ENCODE assay signal across 8 mouse cellular contexts in genomic region chr4:98722454-98722853, GRCm38 (mm10). TPM values are rescaled to one million over a fixed set of nuclear protein-coding genes. Genes with fewer than 3 reads are reported as not detected.
DNase-seq lines count a peak whose midpoint lies in the region; ATAC-seq and TF ChIP-seq lines count a peak whose summit lies in the region.

No protein-coding gene starts in this region.

- H3K9ac ChIP-seq in heart, postnatal 0 days (replicated peaks; ENCODE audit: low read depth, low read length): no peak overlapping the region

- no peak overlapping the region for H3K27ac ChIP-seq in heart, postnatal 0 days (ENCODE audit: low read depth)
- no peak overlapping the region for H3K27ac ChIP-seq in embryonic facial prominence, embryonic 10.5 days (replicated peaks)

- peak; percentile 49 for DNase-seq in heart, postnatal 0 days (ENCODE audit: low spot score)
- no peak for DNase-seq in heart, adult 11 months
- peak; percentile 66 to 69 for DNase-seq in adrenal gland, postnatal 36 days
- peak; percentile 83 for DNase-seq in embryonic facial prominence, embryonic 10.5 days (ENCODE audit: low spot score)
- peak; percentile 27 for DNase-seq in left cerebral cortex, adult 11 months (ENCODE audit: low spot score)
- peak; percentile 82 for DNase-seq in mesoderm, embryonic 11.5 days (ENCODE audit: low read depth, low spot score)
- DNase-seq in spleen, postnatal 10 days (ENCODE audit: low spot score in 2 of 2): peak; percentile 12 to 68

- no peak for TF ChIP-seq EP300 in heart, postnatal 0 days (IDR thresholded peaks at IDR 0.05; ENCODE audit: low read depth)

- 0 out of 2 replicates have a peak, but pooled peaks cover under 1% of the 10 kb centered on the region for H3K4me1 ChIP-seq in heart, postnatal 0 days (ENCODE audit: control insufficient read depth, insufficient read depth)
- peaks cover 11% of the 10 kb centered on the region for H3K4me1 ChIP-seq in embryonic facial prominence, embryonic 10.5 days

- 0 out of 2 replicates have a peak, but pooled peaks cover under 1% of the 10 kb centered on the region for H3K27me3 ChIP-seq in heart, postnatal 0 days (ENCODE audit: control insufficient read depth, insufficient read depth, low read length)
- H3K27me3 ChIP-seq in embryonic facial prominence, embryonic 10.5 days (replicated peaks; ENCODE audit: low read depth, poor library complexity, severe bottlenecking): peaks cover 21% of the 10 kb centered on the region

- no peaks in the 10 kb centered on the region for H3K9me3 ChIP-seq in heart, postnatal 0 days (replicated peaks; ENCODE audit: control insufficient read depth, low read length)
- no peaks in the 10 kb centered on the region for H3K9me3 ChIP-seq in embryonic facial prominence, embryonic 10.5 days

- H3K4me2 ChIP-seq in heart, postnatal 0 days (ENCODE audit: low read depth, low read length): no peak overlapping the region

- H3K4me3 ChIP-seq in heart, postnatal 0 days (ENCODE audit: low read depth, low read length): no peak overlapping the region
- H3K4me3 ChIP-seq in embryonic facial prominence, embryonic 10.5 days: no peak overlapping the region

- TF ChIP-seq CTCF in heart, postnatal 0 days (IDR thresholded peaks at IDR 0.05; ENCODE audit: low read depth): peak; percentile 76

- H3K36me3 ChIP-seq in heart, postnatal 0 days (replicated peaks; ENCODE audit: control insufficient read depth, insufficient read depth, low read length): no peaks in the 10 kb centered on the region
- no peaks in the 10 kb centered on the region for H3K36me3 ChIP-seq in embryonic facial prominence, embryonic 10.5 days (replicated peaks)

- no peak for ATAC-seq in heart, postnatal 0 days (ENCODE audit: insufficient read depth, low read depth)
- peak; percentile 74 to 86 for ATAC-seq in hematopoietic stem cell, adult 5-6 weeks (replicated peaks in 1 of 2; ENCODE audit: insufficient read depth in 1 of 2, low FRiP score in 2 of 2, low TSS enrichment in 1 of 2, low read depth in 1 of 2, poor library complexity in 2 of 2, severe bottlenecking in 2 of 2)

- 14% methylated on average over 8 of the region's 8 CpGs for WGBS in heart, postnatal 0 days
- WGBS in embryonic facial prominence, embryonic 10.5 days: 9% methylated on average over 8 of the region's 8 CpGs

RNA-seq across cellular contexts. Expression of gene L1td1, which starts 4.1 kb away (rescaled TPM):
- 0.11 TPM in 1 of 2 replicates, not detected in the other for total RNA-seq in heart, postnatal 0 days (2014; rRNA removed; ENCODE audit: low replicate concordance)
- not detected in 2 replicates for polyA plus RNA-seq in heart, postnatal 0 days (2015; fragmentation: Nextera tagmentation; extraction: Ambion mirVana)
- total RNA-seq in adrenal gland, postnatal 36 days (2021): not detected
- polyA plus RNA-seq in embryonic facial prominence, embryonic 10.5 days (2016; fragmentation: Nextera tagmentation; extraction: Ambion mirVana): 0.35 and 0.44 TPM in 2 replicates
- 0.44 TPM in 1 of 2 replicates, not detected in the other for total RNA-seq in hematopoietic stem cell, adult 5-6 weeks (2017)
